Mouse (Mus musculus) CH12.LX (cell line): ENCODE data around the gene Lrrc4.

Experiments used
- CHD1 ChIP-seq: IDR thresholded peaks from 2 replicates; pipeline ENCODE4 v1.6.1; 2012; ENCODE audit warnings: low read depth, low read length, improper control_type of control experiment, inconsistent platforms
- CTCF ChIP-seq, 2 experiments: IDR thresholded peaks in 1 of 2; conservative IDR thresholded peaks in 1 of 2; 2 replicates each; pipeline ENCODE4 v1.5.1; 2011 to 2012; ENCODE audit warnings: low read depth in 2 of 2, low read length in 2 of 2, improper control_type of control experiment in 1 of 2, inconsistent platforms in 1 of 2, mild to moderate bottlenecking in 1 of 2, moderate library complexity in 1 of 2
- ELF1 ChIP-seq: IDR thresholded peaks from 2 replicates; pipeline ENCODE4 v1.6.1; 2014; ENCODE audit warnings: low read depth, mild to moderate bottlenecking, inconsistent platforms, low read length, improper control_type of control experiment
- EP300 ChIP-seq: IDR thresholded peaks from 2 replicates; pipeline ENCODE4 v1.6.1; 2011; ENCODE audit warnings: low read length, improper control_type of control experiment
- IRF4 ChIP-seq: IDR thresholded peaks from 2 replicates; pipeline ENCODE4 v1.6.1; 2014; ENCODE audit warnings: low read depth, mild to moderate bottlenecking, inconsistent platforms, low read length, improper control_type of control experiment
- JUN ChIP-seq: IDR thresholded peaks from 2 replicates; pipeline ENCODE4 v1.6.1; 2011; ENCODE audit warnings: low read depth, mild to moderate bottlenecking, low read length, improper control_type of control experiment, moderate library complexity; ENCODE audit not compliant: insufficient read depth
- JUND ChIP-seq: conservative IDR thresholded peaks from 2 replicates; pipeline ENCODE4 v1.6.1; 2011; ENCODE audit warnings: low read depth, low read length, improper control_type of control experiment
- MAZ ChIP-seq: IDR thresholded peaks from 2 replicates; pipeline ENCODE4 v1.6.1; 2012; ENCODE audit warnings: low read depth, mild to moderate bottlenecking, inconsistent platforms, low read length, improper control_type of control experiment, moderate library complexity
- MXI1 ChIP-seq: IDR thresholded peaks from 2 replicates; pipeline ENCODE4 v1.6.1; 2011; ENCODE audit warnings: mild to moderate bottlenecking, low read depth, low read length, improper control_type of control experiment
- POLR2A ChIP-seq: IDR thresholded peaks from 2 replicates; pipeline ENCODE4 v1.6.1; 2011; ENCODE audit warnings: low read depth, mild to moderate bottlenecking, improper control_type of control experiment, low read length
- POLR2AphosphoS2 ChIP-seq: IDR thresholded peaks from 2 replicates; pipeline ENCODE4 v1.6.1; 2011; ENCODE audit warnings: low read depth, low read length, improper control_type of control experiment
- USF2 ChIP-seq: conservative IDR thresholded peaks from 2 replicates; pipeline ENCODE4 v1.6.1; 2011; ENCODE audit warnings: low read depth, low read length, improper control_type of control experiment
- ZMIZ1 ChIP-seq: IDR thresholded peaks from 2 replicates; pipeline ENCODE4 v1.6.1; 2012; ENCODE audit warnings: low read depth, mild to moderate bottlenecking, inconsistent platforms, low read length, improper control_type of control experiment
- ZNF384 ChIP-seq: IDR thresholded peaks from 2 replicates; pipeline ENCODE4 v1.6.1; 2012; ENCODE audit warnings: low read depth, low read length, improper control_type of control experiment, inconsistent platforms

GRCm38 (mm10) chr6:28697214-28697613, 134.3 kb downstream of the Lrrc4 start:
- no peak for TF ChIP-seq MAZ
- TF ChIP-seq POLR2AphosphoS2: no peak
- TF ChIP-seq POLR2A: no peak
- TF ChIP-seq CTCF (conservative IDR thresholded peaks at IDR 0.05 in 1 of 2, IDR thresholded peaks at IDR 0.05 in 1 of 2; ENCODE audit: low read depth in 2 of 2, low read length in 2 of 2): no peak
- no peak for TF ChIP-seq ZNF384
- TF ChIP-seq EP300: no peak
- TF ChIP-seq JUND: no peak
- TF ChIP-seq ELF1: no peak
- no peak for TF ChIP-seq CHD1
- TF ChIP-seq USF2: no peak
- TF ChIP-seq JUN: no peak
- TF ChIP-seq MXI1: no peak
- no peak for TF ChIP-seq IRF4
- TF ChIP-seq ZMIZ1: no peak
